Mouse (Mus musculus) G1E (cell line): ENCODE measurements at regions not wholly inside any gene's neighbourhood (a gene's known extent, or its start where the extent isn't known, plus 50 kb on each side); places are given as distances from the start of the nearest gene placed in this dataset.

ENCODE experiments used
- CTCF ChIP-seq: IDR thresholded peaks from 2 replicates; pipeline ENCODE4 v1.5.1; 2012; ENCODE audit warnings: low read depth, low read length, inconsistent platforms, mixed read lengths
- GATA1 ChIP-seq: IDR thresholded peaks from 2 replicates; pipeline ENCODE4 v1.6.1; 2012; ENCODE audit warnings: borderline replicate concordance, low read length, inconsistent platforms, mixed read lengths
- GATA2 ChIP-seq: IDR thresholded peaks from 2 replicates; pipeline ENCODE4 v1.6.1; 2012; ENCODE audit warnings: low read depth, low read length, inconsistent platforms, borderline replicate concordance
- TAL1 ChIP-seq: conservative IDR thresholded peaks from 2 replicates; pipeline ENCODE4 v1.6.1; 2012; ENCODE audit warnings: low read depth, low read length, inconsistent platforms, mixed read lengths

DNA sequence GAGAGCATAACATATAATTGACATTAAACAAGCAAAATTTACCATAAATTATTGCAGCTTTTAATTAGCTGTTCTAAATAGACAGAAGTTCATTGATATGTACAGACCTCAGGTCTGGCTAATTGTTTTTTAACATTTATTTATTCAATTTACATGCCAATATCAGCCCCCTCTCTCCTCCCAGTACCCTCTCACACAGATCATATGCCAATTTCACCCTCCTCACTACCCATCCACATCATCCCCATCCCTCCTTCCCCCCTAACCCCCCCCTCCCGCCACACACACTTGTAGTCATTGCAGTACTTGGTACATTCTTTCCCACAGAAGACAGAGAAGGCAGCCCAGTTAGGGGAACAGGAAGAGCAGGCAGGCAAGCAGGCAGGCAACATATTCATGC lies 91.4 kb upstream of the Npsr1 start:
- TF ChIP-seq TAL1, result no peak
- TF ChIP-seq GATA1, result no peak
- TF ChIP-seq CTCF, result no peak
- TF ChIP-seq GATA2, result no peak
